Mouse (Mus musculus) G1E (cell line): ENCODE results near the gene Rab36. TPM values are rescaled to one million over a fixed set of nuclear protein-coding genes. Genes with fewer than 3 reads are reported as not detected.

Source experiments
- ATAC-seq: 2 replicates; pipeline ENCODE4 v1.8.0; 2016; ENCODE audit warnings: mild to moderate bottlenecking; ENCODE audit not compliant: insufficient number of reproducible peaks, poor library complexity, low FRiP score, severe bottlenecking; ENCODE audit errors: extremely low read depth
- DNase-seq: peaks from one replicate; pipeline ENCODE4 v3.0.0; 2012; ENCODE audit warnings: low spot score
- H3K27me3 ChIP-seq: 2 replicates; pipeline ENCODE4 v1.6.1; 2012; ENCODE audit warnings: mild to moderate bottlenecking, low read length, inconsistent platforms; ENCODE audit not compliant: insufficient read depth
- H3K36me3 ChIP-seq: replicated peaks from 2 replicates; pipeline ENCODE3; 2012; ENCODE audit warnings: mild to moderate bottlenecking, inconsistent platforms
- H3K4me1 ChIP-seq: 2 replicates; pipeline ENCODE4 v1.6.1; 2012; ENCODE audit warnings: low read depth, low read length, inconsistent platforms, mixed read lengths; ENCODE audit not compliant: insufficient read depth
- H3K4me3 ChIP-seq: 2 replicates; pipeline ENCODE4 v1.5.1; 2012; ENCODE audit warnings: low read depth, mild to moderate bottlenecking, inconsistent platforms, low read length, moderate library complexity, mixed read lengths
- H3K9me3 ChIP-seq: replicated peaks from 2 replicates; pipeline ENCODE4 v1.6.1; 2012; ENCODE audit warnings: inconsistent platforms
- CTCF ChIP-seq: IDR thresholded peaks from 2 replicates; pipeline ENCODE4 v1.5.1; 2012; ENCODE audit warnings: low read depth, low read length, inconsistent platforms, mixed read lengths
- GATA1 ChIP-seq: IDR thresholded peaks from 2 replicates; pipeline ENCODE4 v1.6.1; 2012; ENCODE audit warnings: borderline replicate concordance, low read length, inconsistent platforms, mixed read lengths
- GATA2 ChIP-seq: IDR thresholded peaks from 2 replicates; pipeline ENCODE4 v1.6.1; 2012; ENCODE audit warnings: low read depth, low read length, inconsistent platforms, borderline replicate concordance
- POLR2AphosphoS5 ChIP-seq: IDR thresholded peaks from 2 replicates; pipeline ENCODE4 v1.6.1; 2012; ENCODE audit warnings: low read depth, low read length, inconsistent platforms; ENCODE audit not compliant: insufficient replicate concordance
- TAL1 ChIP-seq: conservative IDR thresholded peaks from 2 replicates; pipeline ENCODE4 v1.6.1; 2012; ENCODE audit warnings: low read depth, low read length, inconsistent platforms, mixed read lengths
- polyA plus RNA-seq: library from polyadenylated mRNA; stranded (reverse); fragments of >175 nt; gene quantifications from 2 replicates; pipeline ENCODE4 v1.2.3, GENCODE M21; 2012
- total RNA-seq, 2 experiments: library from RNA; stranded (forward) in 1 of 2; stranded (reverse) in 1 of 2; fragments of 200-1000 nt in 1 of 2; fragments of >200 nt in 1 of 2; fragmentation: Nextera tagmentation in 1 of 2; gene quantifications; 2 replicates each; pipeline ENCODE4 v1.2.3; 2014 to 2017

Gene Rab36
- total and polyA plus RNA-seq, 3 experiments = 0.05 TPM; not detected in 2

- ATAC-seq (no peak), DNase-seq (no peak)
- H3K4me1 ChIP-seq = no peaks in the 10 kb centered on the region
- peaks cover 73% of the 10 kb centered on the region for H3K9me3 ChIP-seq
- TF ChIP-seq GATA1 = no peak
- no peak for TF ChIP-seq GATA2
- no peak for TF ChIP-seq TAL1
- no peak for TF ChIP-seq POLR2AphosphoS5
- no peak for TF ChIP-seq CTCF
- no peaks in the 10 kb centered on the region for H3K27me3 ChIP-seq
- H3K36me3 ChIP-seq = no peaks in the 10 kb centered on the region
- H3K4me3 ChIP-seq = no peak overlapping the region
These were observed 66.6 kb downstream of the Rab36 start for GRCm38 (mm10) chr10:75103502-75103901.

Other genes with a start within 250 kb of the Rab36 start
- gene Gnaz, start 69.9 kb upstream of the Rab36 start, total RNA-seq (2014; fragmentation: Nextera tagmentation) = not detected in 2 replicates
- 0.11 TPM in 1 of 2 replicates, not detected in the other for gene Gnaz, start 69.9 kb upstream of the Rab36 start, total RNA-seq (2017)
- 0.02 TPM in 2 replicates for gene Gnaz, start 69.9 kb upstream of the Rab36 start, polyA plus RNA-seq
- not detected in 2 replicates for gene Rsph14, start 4.5 kb upstream of the Rab36 start, total RNA-seq (2014; fragmentation: Nextera tagmentation)
- gene Rsph14, start 4.5 kb upstream of the Rab36 start, total RNA-seq (2017) = 0.16 TPM in 1 of 2 replicates, not detected in the other
- gene Rsph14, start 4.5 kb upstream of the Rab36 start, polyA plus RNA-seq = not detected in 2 replicates
- gene Bcr, start 23.5 kb downstream of the Rab36 start, total RNA-seq (2014; fragmentation: Nextera tagmentation) = not detected in 2 replicates
- gene Bcr, start 23.5 kb downstream of the Rab36 start, total RNA-seq (2017) = 0.12 and 0.71 TPM in 2 replicates
- gene Bcr, start 23.5 kb downstream of the Rab36 start, polyA plus RNA-seq = not detected in 2 replicates
- 24.2 and 27.4 TPM in 2 replicates for gene Specc1l, start 175.0 kb downstream of the Rab36 start, total RNA-seq (2014; fragmentation: Nextera tagmentation)
- gene Specc1l, start 175.0 kb downstream of the Rab36 start, total RNA-seq (2017) = 28.6 and 31.1 TPM in 2 replicates
- 5.8 and 6.6 TPM in 2 replicates for gene Specc1l, start 175.0 kb downstream of the Rab36 start, polyA plus RNA-seq